Mouse (Mus musculus): ENCODE measurements around the gene Gm3424. TPM values are rescaled to one million over a fixed set of nuclear protein-coding genes. Genes with fewer than 3 reads are reported as not detected.

Gene Gm3424
- polyA plus RNA-seq (2014; fragmentation: Illumina TruSeq; extraction: RNeasy Lipid Tissue Mini Kit (QIAGEN cat#74804); ENCODE audit: insufficient read depth, low read depth, low replicate concordance) = not detected

DNA sequence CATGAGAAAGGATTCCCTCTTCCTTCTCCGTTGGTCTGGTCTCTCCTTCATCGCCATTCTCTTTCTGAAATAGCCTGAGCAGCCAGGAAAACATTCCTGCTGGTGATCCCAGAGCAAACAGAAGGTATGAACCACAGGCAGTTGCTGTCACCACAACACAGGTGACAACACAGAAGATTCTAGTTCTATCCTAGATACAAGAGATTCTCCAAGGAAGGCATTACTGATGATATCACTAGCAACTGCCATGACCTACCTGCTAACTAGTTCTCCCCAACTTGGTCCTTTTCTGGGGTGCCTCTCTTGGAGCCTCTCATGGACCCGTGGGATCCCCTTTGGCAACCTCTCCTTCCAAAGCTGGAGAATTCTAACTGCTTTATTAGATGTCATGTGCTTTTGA is at the start of gene Gm3424:
TSS of gene Gm3424 (minus strand) at position 101 of the 400 bp plus-strand sequence.

GRCm38 (mm10) chr14:5807882-5808281 is 22.2 kb downstream of the Gm3424 start, which contains the start of gene Gm3383:
Gene Gm3383, minus strand, starts transcription at chr14:5807982.

Other genes starting within 250 kb of the Gm3424 start
- not detected for gene Gm8265, start 197.3 kb downstream of the Gm3424 start, polyA plus RNA-seq (2014; fragmentation: Illumina TruSeq; extraction: RNeasy Lipid Tissue Mini Kit (QIAGEN cat#74804); ENCODE audit: insufficient read depth, low read depth, low replicate concordance)
- gene Gm9603, start 142.9 kb downstream of the Gm3424 start, polyA plus RNA-seq (2014; fragmentation: Illumina TruSeq; extraction: RNeasy Lipid Tissue Mini Kit (QIAGEN cat#74804); ENCODE audit: insufficient read depth, low read depth, low replicate concordance) = not detected
- gene Gm3373, start 88.8 kb downstream of the Gm3424 start, polyA plus RNA-seq (2014; fragmentation: Illumina TruSeq; extraction: RNeasy Lipid Tissue Mini Kit (QIAGEN cat#74804); ENCODE audit: insufficient read depth, low read depth, low replicate concordance) = not detected
- not detected for gene Gm3383, start 22.3 kb downstream of the Gm3424 start, polyA plus RNA-seq (2014; fragmentation: Illumina TruSeq; extraction: RNeasy Lipid Tissue Mini Kit (QIAGEN cat#74804); ENCODE audit: insufficient read depth, low read depth, low replicate concordance)
- 0.14 TPM for gene Gm8237, start 50.1 kb upstream of the Gm3424 start, polyA plus RNA-seq (2014; fragmentation: Illumina TruSeq; extraction: RNeasy Lipid Tissue Mini Kit (QIAGEN cat#74804); ENCODE audit: insufficient read depth, low read depth, low replicate concordance)
- gene Gm3248, start 131.4 kb upstream of the Gm3424 start, polyA plus RNA-seq (2014; fragmentation: Illumina TruSeq; extraction: RNeasy Lipid Tissue Mini Kit (QIAGEN cat#74804); ENCODE audit: insufficient read depth, low read depth, low replicate concordance) = 0.18 TPM
- gene Gm3453, start 148.8 kb upstream of the Gm3424 start, polyA plus RNA-seq (2014; fragmentation: Illumina TruSeq; extraction: RNeasy Lipid Tissue Mini Kit (QIAGEN cat#74804); ENCODE audit: insufficient read depth, low read depth, low replicate concordance) = not detected
- gene Gm6337, start 227.9 kb upstream of the Gm3424 start, polyA plus RNA-seq (2014; fragmentation: Illumina TruSeq; extraction: RNeasy Lipid Tissue Mini Kit (QIAGEN cat#74804); ENCODE audit: insufficient read depth, low read depth, low replicate concordance) = not detected

All from lung, adult 10 weeks (tissue).